Mouse (Mus musculus) common myeloid progenitor, adult 5-6 weeks (primary cell): ENCODE data around the gene Pde4b. TPM values are rescaled to one million over a fixed set of nuclear protein-coding genes. Genes with fewer than 3 reads are reported as not detected.
"Not testable (repeated sequence)": the region's sequence is repeated elsewhere in the genome, so short reads cannot be mapped to it uniquely, and the experiment has no call there.

ENCODE experiments used
- ATAC-seq: replicated peaks from 2 replicates; pipeline ENCODE4 v1.8.0; 2016; ENCODE audit warnings: low read depth, mild to moderate bottlenecking, moderate TSS enrichment, inconsistent platforms; ENCODE audit not compliant: poor library complexity, severe bottlenecking
- total RNA-seq: library from RNA; stranded (forward); fragments of 200-1000, 187-1606 nt; gene quantifications from 2 replicates; pipeline ENCODE4 v1.2.3, GENCODE M21; 2017

Pde4b gene
- total RNA-seq, 1 experiment from 2014 or later = 85.2 TPM

GRCm38 (mm10) chr4:102444501-102444900 is 357.2 kb downstream of the Pde4b start:
- no peak for ATAC-seq

DNA sequence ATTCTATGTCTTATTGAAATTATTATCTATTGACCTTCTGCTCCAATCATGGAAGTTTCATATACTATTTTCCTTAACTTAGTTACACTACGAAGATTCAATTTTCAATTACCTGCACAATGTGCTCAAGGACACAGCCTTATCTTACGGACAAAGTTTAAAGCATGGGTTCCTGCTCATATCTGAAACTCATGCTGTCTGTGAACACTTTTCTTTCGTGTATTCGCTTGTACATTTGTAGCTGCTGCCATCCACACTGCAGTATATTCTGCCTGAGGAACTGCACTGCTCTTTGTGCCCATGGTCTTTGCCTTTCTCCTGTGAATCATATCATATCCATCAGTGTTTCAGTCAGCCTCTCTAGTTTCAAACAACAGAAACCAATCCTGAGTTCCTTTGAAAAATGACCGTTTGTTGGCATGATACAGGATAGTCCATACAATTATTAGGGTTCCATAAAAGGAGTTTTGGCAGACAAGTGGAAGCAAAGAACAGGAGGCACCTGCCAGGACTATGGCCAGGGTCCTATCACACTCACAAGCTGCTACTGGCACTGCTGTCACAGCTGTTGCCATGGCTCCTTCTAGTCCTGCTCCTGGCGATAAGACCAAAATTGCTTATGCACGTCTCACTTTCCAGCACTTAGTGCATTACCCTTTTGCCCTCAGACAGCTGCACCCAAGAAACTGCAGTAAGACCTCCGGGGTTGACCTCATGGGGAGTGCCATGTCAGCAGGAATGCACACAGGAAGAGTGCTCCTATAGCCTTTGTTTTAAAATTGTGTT is 359.0 kb downstream of the Pde4b start:
- ATAC-seq = no peak

DNA sequence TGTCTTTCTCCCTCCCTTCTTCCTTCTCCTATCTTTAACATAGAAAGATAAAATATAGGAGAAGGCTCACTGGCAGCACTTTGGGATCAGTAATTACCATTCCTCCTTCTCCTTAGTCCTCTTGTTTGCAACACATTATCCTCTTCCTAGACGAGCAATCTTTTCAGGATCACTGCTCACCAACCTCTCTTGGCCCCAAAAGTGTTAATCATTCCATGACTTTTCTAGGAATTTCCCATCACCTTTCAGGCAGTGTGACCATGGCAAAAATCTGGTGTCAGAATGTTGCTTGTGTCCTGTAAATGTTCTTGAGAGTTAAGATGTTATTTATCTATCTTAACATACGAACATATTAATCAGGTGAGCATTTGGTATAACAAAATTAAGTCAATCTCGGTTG is 369.1 kb downstream of the Pde4b start:
- ATAC-seq = no peak

DNA sequence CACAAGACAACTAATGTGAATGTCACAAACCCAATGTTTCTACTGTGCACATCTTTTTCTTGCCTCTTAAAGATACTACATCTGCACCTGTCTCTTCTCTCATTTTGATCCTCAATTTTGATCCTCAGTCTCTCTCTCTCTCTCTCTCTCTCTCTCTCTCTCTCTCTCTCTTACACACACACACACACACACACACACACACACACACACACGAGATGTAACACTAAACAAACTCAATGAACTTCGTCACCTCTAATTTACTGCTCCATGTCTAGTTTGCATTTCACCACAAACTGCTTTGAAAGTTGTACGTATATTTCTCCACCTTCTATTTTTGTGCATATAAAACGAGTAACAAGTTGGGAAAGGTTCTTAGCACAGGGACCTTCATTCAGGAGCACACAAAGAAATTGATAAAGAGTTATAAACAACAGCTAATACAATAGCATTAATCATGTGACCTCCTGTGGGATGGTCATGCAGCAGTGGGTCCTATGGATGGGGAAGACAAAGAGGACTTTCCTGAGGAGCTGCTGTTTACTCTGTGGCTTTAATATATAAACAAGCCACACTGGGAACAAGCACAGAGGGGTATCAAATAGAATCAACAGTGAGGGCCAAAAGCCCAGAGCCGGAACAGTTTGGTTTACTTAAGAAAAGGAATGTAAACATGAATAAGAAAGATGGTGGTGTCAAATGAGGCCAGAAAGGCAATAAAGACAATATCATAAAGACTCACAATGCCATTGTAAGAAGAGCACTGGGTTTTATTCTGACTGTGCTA is 372.1 kb downstream of the Pde4b start:
- no peak for ATAC-seq

DNA sequence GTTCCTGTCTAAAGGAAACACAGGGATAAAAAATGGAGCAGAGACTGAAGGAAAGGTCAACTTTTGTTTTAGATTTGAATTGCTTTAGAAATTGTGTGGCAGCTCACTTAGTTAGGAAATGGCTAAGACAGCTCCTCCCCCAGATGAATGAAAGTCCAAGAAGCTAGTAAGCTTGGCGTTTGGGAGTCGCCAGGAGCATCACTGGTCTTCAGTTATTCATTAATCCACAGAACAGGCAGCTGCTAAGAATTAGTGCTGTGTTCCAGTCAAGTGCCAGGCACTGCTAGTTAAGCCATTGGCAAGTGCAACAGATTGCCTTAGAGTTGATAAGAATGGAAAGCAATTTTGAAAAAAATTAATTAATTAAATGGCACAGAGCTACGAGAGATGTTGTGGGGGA is 390.8 kb downstream of the Pde4b start:
- ATAC-seq = no peak

- no peak for ATAC-seq
Observed at GRCm38 (mm10) chr4:102478860-102479259, 391.5 kb downstream of the Pde4b start.

GRCm38 (mm10) chr4:102480830-102481484 is 393.6 kb downstream of the Pde4b start:
- 0 out of 2 replicates have a peak, but pooled peaks have one; percentile 39 for ATAC-seq

- ATAC-seq = no peak
Observed at GRCm38 (mm10) chr4:102483354-102484018, 396.1 kb downstream of the Pde4b start.

DNA sequence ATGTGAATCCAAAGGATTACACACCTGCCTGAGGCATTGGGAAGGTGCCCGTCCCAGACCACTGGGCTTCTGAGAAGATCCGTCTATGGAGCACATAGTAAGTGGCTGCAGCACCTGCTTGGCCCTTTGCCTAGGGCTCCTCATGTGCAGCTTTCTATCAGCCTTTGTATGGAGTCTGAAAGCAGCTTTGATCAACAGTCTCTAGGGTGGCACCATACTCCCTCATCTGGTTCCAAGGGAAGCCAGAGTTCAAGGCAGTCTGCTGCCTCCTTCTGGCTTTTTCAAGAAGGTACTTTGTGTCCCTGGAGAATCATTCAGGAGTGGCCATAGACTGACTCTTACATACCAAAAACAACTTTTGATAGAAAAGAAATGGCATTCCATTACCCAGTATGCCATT is 397.4 kb downstream of the Pde4b start:
- 0 out of 2 replicates have a peak, but pooled peaks have one; percentile 31 for ATAC-seq

GRCm38 (mm10) chr4:102486134-102486920 is 399.0 kb downstream of the Pde4b start:
- ATAC-seq = peak; percentile 81

DNA sequence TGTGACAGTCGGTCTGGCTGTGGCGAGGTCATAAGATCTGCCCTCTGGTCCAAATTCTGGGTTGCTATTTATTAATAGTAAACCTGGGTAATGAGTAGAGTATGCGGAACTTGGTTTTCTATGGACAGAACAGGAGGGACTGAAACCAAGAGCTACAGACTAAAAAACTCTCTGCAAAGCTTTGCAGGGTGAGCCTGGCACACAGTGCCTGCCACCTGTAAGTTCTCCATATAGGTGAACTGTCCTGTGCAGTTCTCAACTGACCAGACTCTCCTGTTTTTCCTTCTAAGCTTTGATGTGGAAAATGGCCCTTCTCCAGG is 399.5 kb downstream of the Pde4b start:
- no peak for ATAC-seq

DNA sequence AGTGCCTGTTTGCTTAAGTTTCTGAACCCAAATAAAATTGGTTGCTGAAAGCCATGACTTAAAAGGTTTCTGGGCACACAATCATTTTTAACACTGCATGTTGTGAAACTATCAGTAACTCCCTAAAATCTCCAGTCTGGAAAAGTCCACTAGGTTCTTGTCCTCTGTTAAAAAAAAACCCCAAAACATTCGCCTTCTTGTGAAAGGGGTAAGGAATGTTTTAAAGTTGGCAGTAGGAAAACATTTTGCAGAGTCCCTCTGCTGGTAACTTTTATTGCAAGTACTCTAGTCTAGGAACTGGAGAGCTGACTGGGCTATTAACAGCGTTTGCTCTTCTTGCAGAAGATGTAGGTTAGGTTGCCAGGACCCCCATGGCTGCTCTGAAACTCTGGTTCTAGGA is 400.7 kb downstream of the Pde4b start:
- ATAC-seq = no peak

GRCm38 (mm10) chr4:102491468-102492123 is 404.3 kb downstream of the Pde4b start:
- no peak for ATAC-seq

DNA sequence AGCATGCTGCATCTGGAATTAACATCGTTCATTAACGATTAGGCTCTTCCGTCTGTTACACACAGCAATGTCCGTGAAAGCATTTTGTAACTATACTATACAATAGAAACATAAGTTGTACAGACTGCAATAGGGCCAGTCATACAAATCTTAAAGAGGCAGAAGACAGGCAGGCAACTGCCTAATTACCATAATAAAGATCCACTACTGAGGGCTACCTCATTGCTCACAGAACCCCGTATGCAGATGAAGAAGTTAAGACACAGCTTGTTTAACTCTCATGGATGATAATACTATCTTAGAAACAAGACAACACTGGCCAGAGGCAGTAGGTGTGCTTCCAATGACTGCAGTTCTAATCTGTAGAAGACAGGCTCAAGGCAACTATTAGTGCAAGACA is 405.6 kb downstream of the Pde4b start:
- no peak for ATAC-seq

DNA sequence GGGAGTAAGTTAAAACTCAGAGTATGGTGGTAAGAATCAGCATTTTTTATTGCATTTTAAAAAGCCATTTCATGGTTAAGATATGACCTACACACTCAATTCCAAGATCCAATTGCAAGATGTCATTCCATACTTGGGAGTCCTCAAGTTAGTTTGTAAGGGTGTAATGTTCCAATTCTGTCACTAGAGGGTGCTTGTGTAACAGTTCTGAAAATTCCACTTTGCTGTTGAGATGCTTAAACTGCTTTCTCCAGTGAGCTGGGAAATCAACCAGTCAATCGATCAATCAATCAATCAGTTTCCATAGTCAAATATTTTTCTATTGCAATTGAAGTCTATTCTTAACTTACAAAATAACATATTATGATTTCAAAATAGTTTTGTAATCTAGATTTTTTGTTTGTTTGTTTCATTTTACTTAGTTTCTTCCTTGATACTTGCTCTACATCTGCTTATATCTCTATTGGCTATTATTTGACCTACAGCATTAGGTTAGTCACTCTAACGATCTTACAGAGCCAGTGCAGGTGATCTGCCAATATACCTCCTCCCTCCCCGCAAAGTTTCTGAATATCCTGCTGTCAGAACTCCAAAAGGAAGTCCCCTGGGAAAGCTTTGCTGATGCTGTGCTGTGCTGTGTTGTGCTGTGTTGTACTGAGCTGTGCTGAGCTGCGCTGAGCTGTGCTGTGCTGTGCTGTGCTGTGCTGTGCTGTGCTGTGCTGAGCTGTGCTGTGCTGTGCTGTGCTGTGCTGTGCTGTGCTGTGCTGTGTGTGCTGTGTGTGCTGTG is 406.2 kb downstream of the Pde4b start:
- peak; percentile 68 for ATAC-seq

GRCm38 (mm10) chr4:102494203-102494602 is 406.9 kb downstream of the Pde4b start:
- not testable (repeated sequence) for ATAC-seq

DNA sequence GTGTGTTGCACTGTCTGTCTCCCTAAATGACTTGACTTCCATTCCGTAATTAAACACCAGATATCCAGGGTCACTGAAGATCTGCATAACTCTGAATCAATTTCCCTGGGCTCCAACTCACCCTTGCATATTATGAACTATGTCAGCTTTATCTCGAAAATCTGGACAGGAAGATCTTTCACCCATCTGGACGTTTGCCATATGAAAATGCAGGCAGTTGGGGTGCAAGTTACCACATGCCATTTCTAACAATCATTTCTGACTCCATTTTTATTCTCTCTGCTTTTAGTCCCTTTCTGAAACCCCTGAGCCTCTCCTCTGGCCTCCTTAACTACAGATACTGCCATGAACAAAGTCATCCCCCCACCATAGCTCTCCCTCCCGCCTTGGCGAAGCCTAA is 407.7 kb downstream of the Pde4b start:
- no peak for ATAC-seq

DNA sequence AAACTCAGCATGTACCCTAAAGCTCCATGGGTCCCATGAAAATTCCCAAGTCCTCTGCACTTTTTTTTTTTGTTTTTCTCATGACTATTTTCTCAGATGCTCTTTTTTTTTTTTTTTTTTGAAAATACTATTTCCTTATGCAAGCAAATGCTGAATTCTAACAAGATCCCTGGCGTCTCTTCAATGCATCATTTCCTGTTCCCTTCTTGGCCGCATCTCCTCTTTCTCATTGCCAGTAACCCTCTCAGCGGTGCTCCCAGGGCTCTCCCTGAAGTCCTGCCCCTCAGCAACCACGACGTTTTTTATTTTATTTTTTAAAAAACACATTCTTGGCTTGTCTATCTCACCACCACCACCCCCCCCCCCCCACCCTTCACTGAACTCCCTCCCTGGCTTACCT is 408.1 kb downstream of the Pde4b start:
- ATAC-seq = no peak
